Mouse (Mus musculus) kidney, adult 2 months (tissue): ENCODE measurements at regions not wholly inside any gene's neighbourhood (a gene's known extent, or its start where the extent isn't known, plus 50 kb on each side); places are given as distances from the start of the nearest gene placed in this dataset.

Experiments
- DNase-seq: peaks from one replicate; pipeline ENCODE4 v3.0.0; 2021
- H3K27ac ChIP-seq: fragments of 200-500 bp; 2 replicates; pipeline ENCODE4 v1.5.1; 2012; ENCODE audit warnings: low read depth, low read length, control low read depth, inconsistent platforms; ENCODE audit not compliant: insufficient read depth
- H3K27me3 ChIP-seq: fragments of 200-500 bp; replicated peaks from 2 replicates; pipeline ENCODE4 v1.6.1; 2012; ENCODE audit warnings: mild to moderate bottlenecking, moderate library complexity, low read length, inconsistent platforms; ENCODE audit not compliant: control insufficient read depth, insufficient read depth
- H3K36me3 ChIP-seq: fragments of 200-500 bp; 2 replicates; pipeline ENCODE4 v1.6.1; 2012; ENCODE audit warnings: mild to moderate bottlenecking, moderate library complexity, low read length, inconsistent platforms; ENCODE audit not compliant: control insufficient read depth, insufficient read depth
- H3K4me1 ChIP-seq: fragments of 200-500 bp; 2 replicates; pipeline ENCODE4 v1.6.1; 2011; ENCODE audit warnings: low read length; ENCODE audit not compliant: control insufficient read depth, insufficient read depth
- H3K4me3 ChIP-seq: fragments of 200-500 bp; 2 replicates; pipeline ENCODE4 v1.5.1; 2011; ENCODE audit warnings: mild to moderate bottlenecking, low read depth, low read length, control low read depth; ENCODE audit not compliant: insufficient read depth
- CTCF ChIP-seq: fragments of 200-500 bp; conservative IDR thresholded peaks from 2 replicates; pipeline ENCODE4 v1.5.1; 2011; ENCODE audit warnings: low read depth, mild to moderate bottlenecking, control low read depth, low read length, moderate library complexity, mixed read lengths; ENCODE audit not compliant: insufficient read depth, insufficient read length
- POLR2A ChIP-seq: fragments of 200-500 bp; IDR thresholded peaks from one replicate; pipeline ENCODE4 v1.6.1; 2011; ENCODE audit warnings: low read depth, low read length, control low read depth
- WGBS: fragments of 180-500 bp; shearing (Covaris S2); methylation state at CpG from one replicate; pipeline ENCODE4 v1.1.7; 2018; 5-methylcytosine and 5-hydroxymethylcytosine counted together

GRCm38 (mm10) chr11:41852813-41853212, 147.8 kb downstream of the Gabrg2 start:
- H3K36me3 ChIP-seq, result no peaks in the 10 kb centered on the region
- no peaks in the 10 kb centered on the region for H3K4me1 ChIP-seq
- no peaks in the 10 kb centered on the region for H3K27me3 ChIP-seq
- H3K4me3 ChIP-seq, result no peak overlapping the region
- H3K27ac ChIP-seq, result no peak overlapping the region
- no peak for DNase-seq
- TF ChIP-seq CTCF, result no peak
- TF ChIP-seq POLR2A, result no peak

- Histone ChIP-seq H3K27me3 (no peaks in the 10 kb centered on the region), H3K4me1 (no peaks in the 10 kb centered on the region), H3K36me3 (no peaks in the 10 kb centered on the region), H3K27ac (no peak overlapping the region), H3K4me3 (no peak overlapping the region)
- no peak for DNase-seq
- TF ChIP-seq POLR2A (no peak), CTCF (no peak)
- 41% methylated on average over 2 of the region's 2 CpGs for WGBS
These were observed 174.5 kb downstream of the Gabrg2 start for GRCm38 (mm10) chr11:41825978-41826679.

- TF ChIP-seq POLR2A, result no peak
- 92% methylated on average over 2 of the region's 2 CpGs for WGBS
- DNase-seq, result no peak
- Histone ChIP-seq H3K4me1 (no peaks in the 10 kb centered on the region), H3K27me3 (no peaks in the 10 kb centered on the region), H3K27ac (no peak overlapping the region), H3K4me3 (no peak overlapping the region), H3K36me3 (no peaks in the 10 kb centered on the region)
These were observed 182.6 kb downstream of the Gabrg2 start for GRCm38 (mm10) chr11:41818014-41818413.

GRCm38 (mm10) chr11:41812996-41813395, 187.7 kb downstream of the Gabrg2 start:
- Histone ChIP-seq H3K4me1 (no peaks in the 10 kb centered on the region), H3K36me3 (no peaks in the 10 kb centered on the region), H3K27ac (no peak overlapping the region), H3K27me3 (no peaks in the 10 kb centered on the region), H3K4me3 (no peak overlapping the region)
- no peak for DNase-seq
- TF ChIP-seq POLR2A (no peak), CTCF (no peak)
- WGBS, result 77% methylated on average over 1 of the region's 1 CpGs

GRCm38 (mm10) chr11:41808897-41809296, 191.8 kb downstream of the Gabrg2 start:
- H3K4me3 ChIP-seq, result no peak overlapping the region
- no peaks in the 10 kb centered on the region for H3K27me3 ChIP-seq
- no peak for DNase-seq
- H3K4me1 ChIP-seq, result no peaks in the 10 kb centered on the region
- TF ChIP-seq CTCF, result no peak
- TF ChIP-seq POLR2A, result no peak
- H3K27ac ChIP-seq, result no peak overlapping the region
- 81% methylated on average over 2 of the region's 2 CpGs for WGBS
- H3K36me3 ChIP-seq, result no peaks in the 10 kb centered on the region

- H3K36me3 ChIP-seq, result no peaks in the 10 kb centered on the region
- H3K27me3 ChIP-seq, result no peaks in the 10 kb centered on the region
- no peaks in the 10 kb centered on the region for H3K4me1 ChIP-seq
- WGBS, result 41% methylated on average over 3 of the region's 3 CpGs
- TF ChIP-seq POLR2A, result no peak
- TF ChIP-seq CTCF, result no peak
- DNase-seq, result peak; percentile 8
- H3K4me3 ChIP-seq, result no peak overlapping the region
- H3K27ac ChIP-seq, result no peak overlapping the region
These were observed 208.5 kb downstream of the Gabrg2 start for GRCm38 (mm10) chr11:41792206-41792605.
